Mouse (Mus musculus): ENCODE results near the gene Lpcat4. TPM values are rescaled to one million over a fixed set of nuclear protein-coding genes. Genes with fewer than 3 reads are reported as not detected.

Lpcat4 gene
- total and polyA plus RNA-seq, 3 experiments, result 12.3 to 75.2 (median 17.2) TPM

DNA sequence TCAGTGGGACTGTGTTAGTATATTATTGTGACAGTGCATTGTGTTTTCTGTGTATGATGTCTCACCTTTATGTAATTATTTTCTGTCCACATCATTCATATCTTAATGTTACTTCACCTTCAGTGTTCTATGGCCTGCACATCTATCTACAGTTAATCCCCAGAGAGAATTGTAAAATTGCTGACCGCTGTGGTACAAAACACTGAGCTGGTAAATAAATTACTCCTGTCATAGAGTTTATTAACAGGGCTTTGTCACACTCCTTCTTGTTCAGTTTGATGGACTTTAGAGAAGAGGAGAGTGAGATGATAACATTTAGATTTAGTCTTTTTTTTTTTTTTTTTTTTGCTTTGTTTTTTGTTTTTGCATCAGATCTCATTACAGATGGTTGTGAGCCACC, 43.6 kb downstream of the Lpcat4 start:
- TF ChIP-seq EP300 (IDR thresholded peaks at IDR 0.05; ENCODE audit: low read length) (no peak), USF2 (conservative IDR thresholded peaks at IDR 0.05; ENCODE audit: low read depth, low read length) (no peak), MAZ (IDR thresholded peaks at IDR 0.05; ENCODE audit: low read depth, low read length) (no peak), POLR2A (IDR thresholded peaks at IDR 0.05; ENCODE audit: low read depth, low read length) (no peak), RCOR1 (conservative IDR thresholded peaks at IDR 0.05; ENCODE audit: low read depth, low read length) (no peak), ELF1 (IDR thresholded peaks at IDR 0.05; ENCODE audit: low read depth, low read length) (no peak), NRF1 (IDR thresholded peaks at IDR 0.05; ENCODE audit: low read depth, low read length) (no peak), BHLHE40 (IDR thresholded peaks at IDR 0.05; ENCODE audit: low read depth, low read length) (no peak), UBTF (IDR thresholded peaks at IDR 0.05; ENCODE audit: low read depth, low read length) (no peak), POLR2AphosphoS2 (IDR thresholded peaks at IDR 0.05; ENCODE audit: low read depth, low read length) (no peak), HCFC1 (IDR thresholded peaks at IDR 0.05; ENCODE audit: low read depth, low read length) (no peak), GABPA (IDR thresholded peaks at IDR 0.05; ENCODE audit: insufficient replicate concordance, low read depth, low read length) (no peak), MAX (IDR thresholded peaks at IDR 0.05; ENCODE audit: low read length) (no peak)
- dilution Hi-C loops (cut with MboI; ENCODE audit: extremely low pct_ligation_motif_present, extremely low pct_unique_long_range_greater_than_20kb, low sequenced_read_pairs), result no loop called here
- H3K9ac ChIP-seq (ENCODE audit: insufficient read depth, low read depth), result no peak overlapping the region

DNA sequence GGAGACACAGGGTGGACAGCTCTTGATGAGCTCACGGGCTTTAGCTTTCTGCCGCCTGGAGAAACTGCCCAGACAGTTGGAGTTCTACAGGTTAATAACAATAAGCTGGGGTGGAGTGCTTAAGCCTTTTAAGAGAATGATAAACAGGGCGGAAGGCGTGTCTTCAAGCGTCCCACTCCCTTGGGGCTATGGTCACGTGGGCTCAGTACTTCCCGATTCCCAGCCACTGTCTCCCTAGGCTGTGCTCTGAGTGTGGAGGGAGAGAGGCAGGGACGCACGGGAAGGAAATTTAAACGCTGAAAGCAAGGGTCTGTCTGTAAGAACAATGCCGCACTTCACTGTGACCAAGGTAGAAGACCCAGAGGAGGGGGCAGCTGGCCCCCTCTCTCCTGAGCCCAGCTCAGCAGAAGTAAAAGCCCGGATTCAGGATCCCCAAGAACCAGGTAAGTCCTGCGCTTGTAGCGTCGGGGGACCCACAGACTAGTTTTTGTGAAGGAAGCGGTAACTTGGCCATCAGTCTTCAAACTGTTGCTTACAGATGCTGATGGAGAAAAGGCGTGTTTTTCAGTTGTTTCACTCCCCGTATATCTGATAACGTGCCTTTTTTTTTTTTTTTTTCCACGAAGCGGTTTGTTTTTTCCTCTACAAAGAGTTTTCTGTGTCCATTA, 45.2 kb downstream of the Lpcat4 start:
- no peak for DNase-seq (ENCODE audit: extremely low read depth)
- TF ChIP-seq RCOR1 (conservative IDR thresholded peaks at IDR 0.05; ENCODE audit: low read depth, low read length), result no peak
- TF ChIP-seq MAX (IDR thresholded peaks at IDR 0.05; ENCODE audit: low read length), result peak; percentile 49; the same call in 1 of the 2 replicates
- TF ChIP-seq USF1 (IDR thresholded peaks at IDR 0.05; ENCODE audit: low read depth, low read length), result peak; percentile 77
- TF ChIP-seq CTCF (conservative IDR thresholded peaks at IDR 0.05 in 1 of 2, IDR thresholded peaks at IDR 0.05 in 1 of 2; ENCODE audit: low read depth in 2 of 2, low read length in 2 of 2), result no peak
- TF ChIP-seq SMC3 (IDR thresholded peaks at IDR 0.05; ENCODE audit: low read depth, low read length), result no peak
- no peak for TF ChIP-seq CHD1 (IDR thresholded peaks at IDR 0.05; ENCODE audit: low read depth, low read length)
- no peak for TF ChIP-seq CHD2 (IDR thresholded peaks at IDR 0.05; ENCODE audit: low read length)
- no peak for TF ChIP-seq JUND (conservative IDR thresholded peaks at IDR 0.05; ENCODE audit: low read depth, low read length)
- TF ChIP-seq MAZ (IDR thresholded peaks at IDR 0.05; ENCODE audit: low read depth, low read length), result no peak
- peak; percentile 26; the same call in 1 of the 2 replicates for TF ChIP-seq BHLHE40 (IDR thresholded peaks at IDR 0.05; ENCODE audit: low read depth, low read length)
- TF ChIP-seq MYC (IDR thresholded peaks at IDR 0.05; ENCODE audit: low read depth, low read length), result no peak
- TF ChIP-seq USF2 (conservative IDR thresholded peaks at IDR 0.05; ENCODE audit: low read depth, low read length), result peak; percentile 69
- no peak for TF ChIP-seq ETS1 (conservative IDR thresholded peaks at IDR 0.05; ENCODE audit: low read depth, low read length)
- TF ChIP-seq RAD21 (IDR thresholded peaks at IDR 0.05; ENCODE audit: low read depth, low read length), result no peak
- peak; percentile 77 for TF ChIP-seq ZNF384 (IDR thresholded peaks at IDR 0.05; ENCODE audit: low read depth, low read length)
- no peak for TF ChIP-seq GABPA (IDR thresholded peaks at IDR 0.05; ENCODE audit: insufficient replicate concordance, low read depth, low read length)
- TF ChIP-seq NRF1 (IDR thresholded peaks at IDR 0.05; ENCODE audit: low read depth, low read length), result no peak
- TF ChIP-seq POLR2A (IDR thresholded peaks at IDR 0.05; ENCODE audit: low read depth, low read length), result no peak
- no peak for TF ChIP-seq ZMIZ1 (IDR thresholded peaks at IDR 0.05; ENCODE audit: low read depth, low read length)
- no peak for TF ChIP-seq TCF12 (IDR thresholded peaks at IDR 0.05; ENCODE audit: low read depth, low read length)
- no peaks in the 10 kb centered on the region for H3K27me3 ChIP-seq (replicated peaks)
- H3K4me1 ChIP-seq (ENCODE audit: control insufficient read depth in 1 of 2, insufficient read depth in 2 of 2), result no peaks in the 10 kb centered on the region
- H3K4me2 ChIP-seq (ENCODE audit: insufficient read depth, low read depth, poor library complexity, severe bottlenecking), result peak overlapping the region; percentile 17
- dilution Hi-C loops (cut with MboI; ENCODE audit: extremely low pct_ligation_motif_present, extremely low pct_unique_long_range_greater_than_20kb, low sequenced_read_pairs), result no loop called here
- no peak overlapping the region for H3K9ac ChIP-seq (ENCODE audit: insufficient read depth, low read depth)
- H3K36me3 ChIP-seq (replicated peaks in 1 of 2; ENCODE audit: control insufficient read depth in 1 of 2, insufficient read depth in 1 of 2, low read length in 1 of 2), result peaks cover 0 to 4% of the 10 kb centered on the region in 2 experiments
- H3K4me3 ChIP-seq (replicated peaks in 1 of 3; ENCODE audit: low read depth in 2 of 3, low read length in 2 of 3, poor library complexity in 1 of 3), result peak overlapping the region in 2 of 3 experiments; percentile 17 to 25
- H3K9me3 ChIP-seq (replicated peaks; ENCODE audit: low read length), result no peaks in the 10 kb centered on the region
- in situ Hi-C loops (cut with MboI; ENCODE audit: low pct_ligation_motif_present, low pct_unique_long_range_greater_than_20kb, low sequenced_read_pairs), result no loop called here
- peaks cover 2% of the 10 kb centered on the region; the same call in 1 of the 2 replicates for H3K79me2 ChIP-seq (replicated peaks; ENCODE audit: control insufficient read depth, extremely low read depth, insufficient read depth, poor library complexity, severe bottlenecking)
- no peak overlapping the region for H3K27ac ChIP-seq (ENCODE audit: insufficient read depth, low read depth)

More for the DNA sequence above, 43.6 kb downstream of the Lpcat4 start:
- peaks cover 0 to 2% of the 10 kb centered on the region in 2 experiments for H3K36me3 ChIP-seq (replicated peaks in 1 of 2; ENCODE audit: control insufficient read depth in 1 of 2, insufficient read depth in 1 of 2, low read length in 1 of 2)
- H3K9me3 ChIP-seq (replicated peaks; ENCODE audit: low read length), result no peaks in the 10 kb centered on the region
- no peaks in the 10 kb centered on the region for H3K27me3 ChIP-seq (replicated peaks)
- H3K4me3 ChIP-seq (replicated peaks in 1 of 3; ENCODE audit: low read depth in 2 of 3, low read length in 2 of 3, poor library complexity in 1 of 3), result no peak overlapping the region
- no peak overlapping the region for H3K4me2 ChIP-seq (ENCODE audit: insufficient read depth, low read depth, poor library complexity, severe bottlenecking)
- in situ Hi-C loops (cut with MboI; ENCODE audit: low pct_ligation_motif_present, low pct_unique_long_range_greater_than_20kb, low sequenced_read_pairs), result no loop called here
- no peaks in the 10 kb centered on the region for H3K4me1 ChIP-seq (ENCODE audit: control insufficient read depth in 1 of 2, insufficient read depth in 2 of 2)
- H3K79me2 ChIP-seq (replicated peaks; ENCODE audit: control insufficient read depth, extremely low read depth, insufficient read depth, poor library complexity, severe bottlenecking), result peaks cover 2% of the 10 kb centered on the region; the same call in 1 of the 2 replicates
- no peak for DNase-seq (ENCODE audit: extremely low read depth)
- no peak overlapping the region for H3K27ac ChIP-seq (ENCODE audit: insufficient read depth, low read depth)

Data from CH12.LX (cell line).